Mouse (Mus musculus) liver, embryonic 14.5 days (tissue): ENCODE measurements around the gene Pcsk4.

Source experiments
- CTCF ChIP-seq: IDR thresholded peaks from 2 replicates; pipeline ENCODE4 v1.5.1; 2016; ENCODE audit warnings: antibody characterized with exemption, low read depth, control low read depth
- EP300 ChIP-seq: IDR thresholded peaks from 2 replicates; pipeline ENCODE4 v1.6.1; 2016; ENCODE audit warnings: antibody characterized with exemption, low read depth

DNA sequence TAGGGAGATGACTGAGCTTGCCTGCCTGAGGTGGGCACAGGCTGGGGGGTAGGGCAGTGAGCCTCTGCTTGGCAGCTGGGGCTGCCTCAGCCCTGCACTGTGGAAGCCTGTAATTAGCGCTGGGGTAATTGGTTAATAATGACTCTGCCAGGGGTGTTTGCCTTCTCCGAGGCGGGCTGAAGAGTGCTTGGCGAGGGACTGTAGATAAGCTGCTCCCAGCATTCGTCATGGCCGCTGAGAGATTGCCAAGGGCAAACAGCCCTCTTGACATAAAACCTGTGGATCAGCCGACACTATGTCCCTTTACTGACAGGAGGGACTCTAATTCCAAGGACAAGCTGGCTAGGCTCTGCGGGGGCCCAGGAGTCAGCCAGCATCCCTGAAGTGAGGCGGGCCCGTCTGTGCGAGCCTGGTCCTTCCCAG, 12.9 kb downstream of the Pcsk4 start:
- no peak for TF ChIP-seq CTCF
- TF ChIP-seq EP300, result no peak
